Mouse (Mus musculus) limb, embryonic 13.5 days (tissue): ENCODE results near the gene Sorcs2. TPM values are rescaled to one million over a fixed set of nuclear protein-coding genes. Genes with fewer than 3 reads are reported as not detected.

ENCODE experiments used
- ATAC-seq: fragments of 200-750 bp; cut with Nextera tagmentation; 2 replicates; pipeline ENCODE4 v1.8.0; 2017; ENCODE audit warnings: low read depth, moderate number of reproducible peaks, moderate TSS enrichment; ENCODE audit not compliant: low FRiP score
- H3K27ac ChIP-seq: fragments of 300-500 bp; sonication (generic); 2 replicates; pipeline ENCODE4 v1.5.1; 2015; ENCODE audit warnings: inconsistent platforms, mild to moderate bottlenecking, moderate library complexity
- H3K27me3 ChIP-seq: fragments of 300-500 bp; sonication (generic); 2 replicates; pipeline ENCODE4 v1.6.1; 2015; ENCODE audit warnings: mild to moderate bottlenecking, inconsistent platforms
- H3K36me3 ChIP-seq: fragments of 300-500 bp; sonication (generic); 2 replicates; pipeline ENCODE4 v1.6.1; 2015; ENCODE audit warnings: inconsistent platforms, mild to moderate bottlenecking, moderate library complexity
- H3K4me1 ChIP-seq: fragments of 300-500 bp; sonication (generic); 2 replicates; pipeline ENCODE4 v1.6.1; 2015; ENCODE audit warnings: inconsistent platforms
- H3K4me2 ChIP-seq: fragments of 300-500 bp; sonication (generic); replicated peaks from 2 replicates; pipeline ENCODE4 v1.6.1; 2015; ENCODE audit warnings: inconsistent platforms, mild to moderate bottlenecking, moderate library complexity
- H3K4me3 ChIP-seq: fragments of 300-500 bp; sonication (generic); 2 replicates; pipeline ENCODE4 v1.5.1; 2015; ENCODE audit warnings: moderate library complexity, mild to moderate bottlenecking, inconsistent platforms
- H3K9ac ChIP-seq: fragments of 300-500 bp; sonication (generic); 2 replicates; pipeline ENCODE4 v1.6.1; 2015; ENCODE audit warnings: mild to moderate bottlenecking, inconsistent platforms
- H3K9me3 ChIP-seq: fragments of 300-500 bp; sonication (generic); 2 replicates; pipeline ENCODE4 v1.6.1; 2016; ENCODE audit warnings: inconsistent platforms
- WGBS: fragments of 180-500 bp; shearing (Covaris S2); methylation state at CpG from one replicate; pipeline ENCODE4 v1.1.7; 2015; 5-methylcytosine and 5-hydroxymethylcytosine counted together
- microRNA-seq: library from miRNA; unstranded; fragments of <30 nt; microRNA quantifications from one replicate; pipeline ENCODE4, GENCODE M21; 2016
- polyA plus RNA-seq: library from polyadenylated mRNA; unstranded; fragments of >200 nt; fragmentation: Nextera tagmentation; extraction: Ambion mirVana; gene quantifications from 2 replicates; pipeline ENCODE4 v1.2.1, GENCODE M21; 2015

Gene Sorcs2
- polyA plus RNA-seq, 1 experiment from 2014 or later, result 23.0 TPM

- Histone ChIP-seq H3K27ac (peak overlapping the region; percentile 58; the same call in 1 of the 2 replicates), H3K4me3 (no peak overlapping the region), H3K9me3 (0 out of 2 replicates have a peak, but pooled peaks cover 4% of the 10 kb centered on the region), H3K9ac (no peak overlapping the region), H3K4me2 (no peak overlapping the region), H3K4me1 (peaks cover 17% of the 10 kb centered on the region), H3K36me3 (peaks cover 62% of the 10 kb centered on the region), H3K27me3 (no peaks in the 10 kb centered on the region)
- 89% methylated on average over 15 of the region's 15 CpGs for WGBS
- no peak for ATAC-seq
These were observed 423.7 kb downstream of the Sorcs2 start for GRCm38 (mm10) chr5:35974265-35974664.

- 59% methylated on average over 12 of the region's 12 CpGs for WGBS
- H3K9ac ChIP-seq, result peak overlapping the region; percentile 31; the same call in 1 of the 2 replicates
- peak; percentile 66 for ATAC-seq
- no peaks in the 10 kb centered on the region for H3K27me3 ChIP-seq
- 0 out of 2 replicates have a peak, but pooled peaks cover 1% of the 10 kb centered on the region for H3K9me3 ChIP-seq
- peaks cover 17% of the 10 kb centered on the region for H3K4me1 ChIP-seq
- H3K4me2 ChIP-seq, result no peak overlapping the region
- H3K36me3 ChIP-seq, result peaks cover 62% of the 10 kb centered on the region
- H3K27ac ChIP-seq, result peak overlapping the region; percentile 58; the same call in 1 of the 2 replicates
- no peak overlapping the region for H3K4me3 ChIP-seq
These were observed 424.1 kb downstream of the Sorcs2 start for GRCm38 (mm10) chr5:35973800-35974199.

DNA sequence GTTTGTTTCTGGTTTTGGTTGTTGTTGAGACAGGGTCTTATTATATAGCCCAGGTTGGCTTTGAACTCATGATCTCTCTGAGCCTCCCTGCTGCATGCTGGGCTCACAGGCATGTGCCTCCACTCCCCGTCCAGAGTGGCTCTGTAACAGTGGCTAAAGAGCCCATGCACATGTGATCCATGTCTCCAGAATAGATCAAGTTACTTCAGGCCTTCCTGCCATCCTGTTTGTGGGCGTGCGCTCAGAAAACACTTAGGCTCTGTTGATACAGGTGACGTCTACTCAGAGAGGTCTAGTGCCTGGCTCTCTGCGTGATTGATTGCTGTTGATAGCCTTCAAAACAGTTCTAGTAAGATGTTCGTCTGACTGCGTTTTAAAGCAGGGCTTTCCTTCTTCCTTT lies 425.2 kb downstream of the Sorcs2 start:
- 59% methylated on average over 7 of the region's 7 CpGs for WGBS
- H3K36me3 ChIP-seq, result peaks cover 66% of the 10 kb centered on the region
- peaks cover 17% of the 10 kb centered on the region for H3K4me1 ChIP-seq

GRCm38 (mm10) chr5:35971841-35972578 lies 425.9 kb downstream of the Sorcs2 start:
- Histone ChIP-seq H3K4me3 (no peak overlapping the region), H3K9ac (no peak overlapping the region), H3K27me3 (no peaks in the 10 kb centered on the region), H3K36me3 (peaks cover 66% of the 10 kb centered on the region), H3K4me1 (peaks cover 17% of the 10 kb centered on the region), H3K27ac (no peak overlapping the region), H3K4me2 (no peak overlapping the region), H3K9me3 (no peaks in the 10 kb centered on the region)
- WGBS, result 65% methylated on average over 10 of the region's 10 CpGs
- ATAC-seq, result no peak

More for the DNA sequence above, 425.2 kb downstream of the Sorcs2 start:
- no peaks in the 10 kb centered on the region for H3K9me3 ChIP-seq
- H3K27me3 ChIP-seq, result no peaks in the 10 kb centered on the region
- no peak overlapping the region for H3K4me3 ChIP-seq
- no peak for ATAC-seq
- 0 out of 2 replicates have a peak overlapping the region, but pooled peaks have one; percentile 2 for H3K27ac ChIP-seq
- no peak overlapping the region for H3K4me2 ChIP-seq
- no peak overlapping the region for H3K9ac ChIP-seq

DNA sequence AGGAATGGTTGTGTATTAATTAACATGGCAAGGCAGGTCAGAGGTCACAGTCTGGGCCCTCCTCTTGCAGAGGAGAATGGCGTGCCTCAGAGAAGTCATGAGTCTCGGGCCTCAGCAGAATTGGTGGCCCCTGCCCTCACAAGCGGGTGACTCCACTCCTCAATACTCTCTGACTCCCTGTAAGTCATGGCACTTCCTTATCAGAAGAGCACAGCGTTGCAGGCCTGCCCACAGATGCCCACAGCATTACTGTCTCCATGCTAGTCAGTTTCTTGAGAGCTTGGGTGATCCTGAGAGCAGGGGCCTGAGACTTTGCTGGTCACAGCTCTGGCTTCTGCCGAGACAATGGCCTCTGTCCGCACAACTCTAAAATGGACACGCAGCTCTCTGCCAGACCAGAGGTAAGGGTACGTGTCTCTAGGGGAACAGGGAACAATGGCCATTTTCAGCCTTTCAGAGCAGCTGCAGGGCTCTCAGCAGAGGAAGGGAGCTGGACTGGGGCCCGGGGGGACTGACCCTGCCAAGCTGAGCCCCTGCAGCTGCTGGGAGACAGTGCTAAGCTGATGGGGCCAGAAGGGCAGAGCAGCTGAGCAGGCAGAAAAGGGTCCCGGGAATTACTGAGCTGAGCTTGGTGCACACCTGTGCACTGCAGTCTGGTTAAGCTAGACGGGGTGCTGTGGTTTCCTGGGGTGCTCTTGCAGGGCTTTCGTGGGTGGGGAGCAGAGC lies 427.4 kb downstream of the Sorcs2 start:
- H3K27me3 ChIP-seq, result no peaks in the 10 kb centered on the region
- peaks cover 69% of the 10 kb centered on the region for H3K36me3 ChIP-seq
- WGBS, result 76% methylated on average over 12 of the region's 12 CpGs
- H3K9ac ChIP-seq, result no peak overlapping the region
- H3K4me3 ChIP-seq, result no peak overlapping the region
- peaks cover 17% of the 10 kb centered on the region for H3K4me1 ChIP-seq
- no peak overlapping the region for H3K4me2 ChIP-seq
- peak; percentile 30; the same call in 1 of the 2 replicates for ATAC-seq
- 0 out of 2 replicates have a peak, but pooled peaks cover 4% of the 10 kb centered on the region for H3K9me3 ChIP-seq
- H3K27ac ChIP-seq, result no peak overlapping the region; the same call in 1 of the 2 replicates

- H3K27ac ChIP-seq, result no peak overlapping the region
- 83% methylated on average over 3 of the region's 3 CpGs for WGBS
- H3K9me3 ChIP-seq, result 0 out of 2 replicates have a peak, but pooled peaks cover 4% of the 10 kb centered on the region
- peaks cover 73% of the 10 kb centered on the region for H3K36me3 ChIP-seq
- peaks cover 17% of the 10 kb centered on the region for H3K4me1 ChIP-seq
- no peak overlapping the region for H3K4me2 ChIP-seq
- H3K27me3 ChIP-seq, result no peaks in the 10 kb centered on the region
- H3K9ac ChIP-seq, result no peak overlapping the region
- ATAC-seq, result no peak
- no peak overlapping the region for H3K4me3 ChIP-seq
These were observed 428.1 kb downstream of the Sorcs2 start for GRCm38 (mm10) chr5:35969857-35970256.

Small RNAs within 50 kb of the gene (microRNA-seq; reads per million reads assigned to microRNA genes)
- 30.1 reads per million, percentile 39 among the genes with 10 or more reads in this experiment for gene Mir7689

Other genes with a start within 250 kb of the Sorcs2 start
- gene Psapl1, start 194.1 kb downstream of the Sorcs2 start, polyA plus RNA-seq, result 0.31 and 0.45 TPM in 2 replicates
- 50.0 and 50.1 TPM in 2 replicates for gene Grpel1, start 66.9 kb upstream of the Sorcs2 start, polyA plus RNA-seq
- 2.2 TPM in 2 replicates for gene Tada2b, start 86.1 kb upstream of the Sorcs2 start, polyA plus RNA-seq
- 0.15 and 0.24 TPM in 2 replicates for gene Ccdc96, start 86.4 kb upstream of the Sorcs2 start, polyA plus RNA-seq
- 38.1 and 38.2 TPM in 2 replicates for gene Tbc1d14, start 195.1 kb upstream of the Sorcs2 start, polyA plus RNA-seq